Mouse (Mus musculus): ENCODE results near the gene Prep. TPM values are rescaled to one million over a fixed set of nuclear protein-coding genes. Genes with fewer than 3 reads are reported as not detected.

Gene Prep
- 41.7 and 43.9 TPM in 2 replicates for polyA plus RNA-seq (2016; fragmentation: Nextera tagmentation; extraction: Ambion mirVana)

DNA sequence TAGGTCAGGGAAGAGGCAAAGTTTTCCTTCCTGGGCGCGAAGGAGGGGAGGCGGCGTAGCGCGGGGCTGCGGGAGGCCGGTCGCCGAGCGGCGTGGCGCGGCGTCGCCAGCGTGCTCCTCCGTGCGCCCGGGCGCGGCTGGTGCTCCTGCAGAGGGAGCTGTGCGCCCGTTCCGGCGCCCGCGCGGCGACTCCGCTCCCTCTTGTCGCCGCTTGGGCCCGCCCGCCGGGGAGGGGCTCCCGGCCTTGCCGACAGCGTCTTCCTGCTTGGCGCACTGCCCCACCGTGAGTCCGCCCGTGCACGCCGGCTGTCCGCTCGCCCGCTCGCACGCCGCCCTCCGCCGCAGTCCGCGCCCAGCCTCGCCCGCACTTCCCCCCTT is at the start of gene Prep:
Prep (plus strand) TSS at position 273 of the 378 bp plus-strand sequence.
- peak within 1 kb of the TSS; percentile 92 for H3K27ac ChIP-seq (replicated peaks)
- H3K36me3 ChIP-seq (replicated peaks) = peaks cover 7% of the 10 kb centered on the region
- no peaks in the 10 kb centered on the region for H3K27me3 ChIP-seq (replicated peaks; ENCODE audit: low read depth, poor library complexity, severe bottlenecking)
- peaks cover 38% of the 10 kb centered on the region for H3K4me1 ChIP-seq
- peak within 1 kb of the TSS; percentile 73 for H3K4me3 ChIP-seq
- 0% methylated on average over 55 of the region's 57 CpGs for WGBS
- no peaks in the 10 kb centered on the region for H3K9me3 ChIP-seq
- DNase-seq (ENCODE audit: low spot score) = peak; percentile 93

DNA sequence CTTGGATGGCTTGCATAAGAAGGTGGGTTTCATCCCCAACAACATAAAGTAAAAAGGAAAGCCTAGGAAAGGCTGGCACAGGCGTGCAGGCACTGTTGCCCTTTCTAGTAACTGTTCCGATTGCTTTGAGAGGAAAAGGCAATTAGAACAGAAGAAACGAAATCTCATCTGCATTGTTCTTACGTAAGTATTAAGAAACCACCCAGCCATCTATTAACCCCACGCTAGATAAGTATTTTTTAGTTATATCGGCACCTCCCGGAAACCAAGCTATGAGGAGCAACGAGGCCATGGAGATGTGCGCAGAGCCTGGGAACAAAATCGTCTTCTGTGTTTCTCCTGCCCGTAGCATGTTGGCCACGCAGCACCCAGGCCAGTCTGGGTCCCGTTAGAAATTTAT is 49.7 kb upstream of the Prep start:
- DNase-seq (ENCODE audit: low spot score) = no peak
- no peak overlapping the region for H3K4me3 ChIP-seq
- H3K36me3 ChIP-seq (replicated peaks) = no peaks in the 10 kb centered on the region
- WGBS = 92% methylated on average over 13 of the region's 13 CpGs
- no peaks in the 10 kb centered on the region for H3K4me1 ChIP-seq
- H3K27ac ChIP-seq (replicated peaks) = no peak overlapping the region
- H3K9me3 ChIP-seq = no peaks in the 10 kb centered on the region
- no peaks in the 10 kb centered on the region for H3K27me3 ChIP-seq (replicated peaks; ENCODE audit: low read depth, poor library complexity, severe bottlenecking)

DNA sequence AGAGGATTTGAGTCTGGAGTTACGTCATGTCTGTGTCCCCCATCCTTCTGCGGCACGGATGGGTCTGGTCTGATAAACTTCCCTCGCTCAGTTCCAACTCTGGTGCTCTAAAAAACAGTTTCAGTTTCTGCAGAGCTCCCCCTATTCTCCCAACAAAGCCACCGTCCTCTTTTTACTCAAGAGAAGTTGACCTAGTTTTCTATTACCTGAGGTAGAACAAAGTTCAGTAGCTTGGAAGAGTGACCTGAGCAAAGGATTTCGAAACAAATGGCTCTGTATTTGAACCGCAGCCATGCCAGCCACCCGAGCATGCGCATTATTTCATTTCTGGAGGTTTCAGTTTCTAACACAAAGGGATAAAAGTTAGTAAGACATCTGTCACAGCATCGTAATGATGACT is 49.2 kb upstream of the Prep start:
- Histone ChIP-seq H3K4me3 (no peak overlapping the region), H3K36me3 (replicated peaks) (no peaks in the 10 kb centered on the region), H3K27ac (replicated peaks) (no peak overlapping the region), H3K27me3 (replicated peaks; ENCODE audit: low read depth, poor library complexity, severe bottlenecking) (no peaks in the 10 kb centered on the region), H3K4me1 (no peaks in the 10 kb centered on the region), H3K9me3 (no peaks in the 10 kb centered on the region)
- 91% methylated on average over 10 of the region's 10 CpGs for WGBS
- DNase-seq (ENCODE audit: low spot score) = no peak

DNA sequence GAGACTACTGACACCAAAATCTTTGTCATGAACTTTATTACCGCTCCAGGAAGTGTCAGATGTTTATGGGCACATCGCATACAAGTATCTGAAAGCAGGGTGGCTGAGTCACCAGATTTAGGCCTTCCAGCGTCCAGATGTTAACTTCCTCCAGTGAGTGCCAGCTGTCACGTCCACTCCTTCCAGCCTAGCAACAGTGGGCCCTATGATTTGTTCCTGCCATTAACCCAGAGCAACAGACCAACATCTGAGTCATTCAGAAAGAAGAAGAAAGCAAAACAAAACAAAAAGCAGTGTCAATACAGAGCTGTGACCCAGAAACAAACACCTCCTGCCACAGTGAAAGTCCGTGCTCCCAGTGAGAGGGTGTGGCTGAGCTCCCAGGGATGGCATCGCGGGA is 47.6 kb upstream of the Prep start:
- no peak for DNase-seq (ENCODE audit: low spot score)
- Histone ChIP-seq H3K9me3 (no peaks in the 10 kb centered on the region), H3K27ac (replicated peaks) (no peak overlapping the region), H3K4me3 (no peak overlapping the region), H3K4me1 (no peaks in the 10 kb centered on the region), H3K36me3 (replicated peaks) (no peaks in the 10 kb centered on the region), H3K27me3 (replicated peaks; ENCODE audit: low read depth, poor library complexity, severe bottlenecking) (no peaks in the 10 kb centered on the region)
- WGBS = 54% methylated on average over 7 of the region's 7 CpGs

DNA sequence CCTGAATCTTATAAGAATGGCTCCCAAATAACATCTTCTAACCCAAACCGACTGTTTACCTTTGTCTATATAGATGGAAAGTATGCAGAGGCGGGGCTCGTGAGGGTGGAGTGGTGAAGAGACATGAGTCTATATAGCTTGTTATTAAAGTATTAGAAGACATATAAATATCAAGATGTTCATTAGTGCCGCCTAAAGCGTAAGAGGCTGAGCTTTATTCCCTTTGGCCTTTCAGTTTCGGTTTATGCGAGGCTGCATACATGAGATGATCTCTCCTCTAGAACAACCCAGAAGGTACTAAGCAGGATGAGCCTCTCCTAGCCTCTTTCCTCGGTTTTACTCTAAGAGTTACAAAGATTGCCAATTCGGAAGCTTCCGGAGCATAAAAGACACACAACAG is 47.2 kb upstream of the Prep start:
- Histone ChIP-seq H3K4me3 (no peak overlapping the region), H3K27ac (replicated peaks) (no peak overlapping the region), H3K4me1 (no peaks in the 10 kb centered on the region), H3K9me3 (no peaks in the 10 kb centered on the region), H3K36me3 (replicated peaks) (no peaks in the 10 kb centered on the region), H3K27me3 (replicated peaks; ENCODE audit: low read depth, poor library complexity, severe bottlenecking) (no peaks in the 10 kb centered on the region)
- WGBS = 87% methylated on average over 10 of the region's 10 CpGs
- no peak for DNase-seq (ENCODE audit: low spot score)

DNA sequence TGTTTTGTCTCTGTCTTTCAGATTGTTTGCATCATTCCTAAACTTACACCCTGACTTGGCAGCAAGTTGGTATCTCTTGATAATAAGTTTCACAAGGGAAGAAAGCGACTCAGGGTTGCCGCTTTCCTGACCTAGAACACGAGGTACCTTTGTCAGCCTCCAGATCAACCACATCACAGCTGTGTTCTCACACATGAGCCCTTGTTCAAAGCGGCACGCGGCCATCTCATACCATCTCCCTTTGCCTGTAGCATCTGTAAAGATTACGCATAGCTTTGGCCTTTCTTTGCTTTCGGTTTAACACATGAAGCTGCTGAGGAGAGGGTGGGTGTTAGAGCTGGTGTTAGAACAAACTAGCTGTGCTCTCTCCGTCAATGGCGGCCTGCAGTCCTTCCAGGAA is 46.7 kb upstream of the Prep start:
- no peaks in the 10 kb centered on the region for H3K27me3 ChIP-seq (replicated peaks; ENCODE audit: low read depth, poor library complexity, severe bottlenecking)
- H3K27ac ChIP-seq (replicated peaks) = no peak overlapping the region
- H3K36me3 ChIP-seq (replicated peaks) = no peaks in the 10 kb centered on the region
- 91% methylated on average over 10 of the region's 10 CpGs for WGBS
- H3K9me3 ChIP-seq = no peaks in the 10 kb centered on the region
- no peak overlapping the region for H3K4me3 ChIP-seq
- peaks cover 3% of the 10 kb centered on the region for H3K4me1 ChIP-seq
- no peak for DNase-seq (ENCODE audit: low spot score)

DNA sequence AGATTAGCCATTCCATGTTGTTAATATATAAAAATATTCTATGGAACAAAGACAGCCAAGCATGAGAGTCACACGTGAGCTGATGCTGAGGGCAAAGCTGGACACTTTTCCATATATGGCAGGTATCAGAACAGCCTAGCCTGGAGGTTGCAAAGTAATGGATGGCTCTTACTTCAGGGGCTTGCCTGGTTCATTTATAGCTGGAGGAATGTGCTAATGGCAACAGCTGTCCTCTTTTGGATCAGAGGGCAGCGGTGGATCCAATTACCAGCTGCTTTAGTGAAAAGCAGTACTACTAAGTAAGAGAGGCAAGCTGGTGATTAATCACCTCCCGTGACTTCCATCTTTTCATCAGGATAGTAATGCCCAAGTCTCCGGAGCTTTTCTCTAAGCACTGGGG is 41.8 kb upstream of the Prep start:
- no peak for DNase-seq (ENCODE audit: low spot score)

DNA sequence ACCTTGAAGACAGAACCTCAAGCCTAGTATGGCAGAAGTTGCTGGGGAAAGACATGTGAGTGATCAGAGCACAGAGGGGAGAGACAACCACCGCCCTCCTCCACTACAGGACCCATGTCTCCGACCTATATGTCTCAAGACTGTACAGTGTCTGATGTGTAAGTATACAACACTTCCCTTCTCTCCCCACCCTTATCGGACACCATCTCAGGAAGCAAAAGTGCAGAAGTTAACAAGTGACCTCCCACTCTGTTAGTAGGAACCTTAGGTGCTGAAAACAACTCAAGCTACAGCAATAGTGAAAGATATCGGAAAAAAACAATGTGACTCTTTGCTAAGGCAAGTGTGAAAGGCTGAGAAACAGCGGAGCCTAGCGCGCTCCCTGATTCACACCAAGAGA is 40.1 kb upstream of the Prep start:
- Histone ChIP-seq H3K27ac (replicated peaks) (no peak overlapping the region), H3K4me1 (peaks cover 10% of the 10 kb centered on the region), H3K4me3 (no peak overlapping the region), H3K36me3 (replicated peaks) (no peaks in the 10 kb centered on the region), H3K9me3 (no peaks in the 10 kb centered on the region), H3K27me3 (replicated peaks; ENCODE audit: low read depth, poor library complexity, severe bottlenecking) (no peaks in the 10 kb centered on the region)
- DNase-seq (ENCODE audit: low spot score) = no peak
- WGBS = 92% methylated on average over 7 of the region's 7 CpGs

More for the DNA sequence above, 41.8 kb upstream of the Prep start:
- H3K4me1 ChIP-seq = peaks cover 10% of the 10 kb centered on the region
- 34% methylated on average over 4 of the region's 4 CpGs for WGBS
- no peak overlapping the region for H3K4me3 ChIP-seq
- no peaks in the 10 kb centered on the region for H3K36me3 ChIP-seq (replicated peaks)
- no peaks in the 10 kb centered on the region for H3K27me3 ChIP-seq (replicated peaks; ENCODE audit: low read depth, poor library complexity, severe bottlenecking)
- no peak overlapping the region for H3K27ac ChIP-seq (replicated peaks)
- no peaks in the 10 kb centered on the region for H3K9me3 ChIP-seq

DNA sequence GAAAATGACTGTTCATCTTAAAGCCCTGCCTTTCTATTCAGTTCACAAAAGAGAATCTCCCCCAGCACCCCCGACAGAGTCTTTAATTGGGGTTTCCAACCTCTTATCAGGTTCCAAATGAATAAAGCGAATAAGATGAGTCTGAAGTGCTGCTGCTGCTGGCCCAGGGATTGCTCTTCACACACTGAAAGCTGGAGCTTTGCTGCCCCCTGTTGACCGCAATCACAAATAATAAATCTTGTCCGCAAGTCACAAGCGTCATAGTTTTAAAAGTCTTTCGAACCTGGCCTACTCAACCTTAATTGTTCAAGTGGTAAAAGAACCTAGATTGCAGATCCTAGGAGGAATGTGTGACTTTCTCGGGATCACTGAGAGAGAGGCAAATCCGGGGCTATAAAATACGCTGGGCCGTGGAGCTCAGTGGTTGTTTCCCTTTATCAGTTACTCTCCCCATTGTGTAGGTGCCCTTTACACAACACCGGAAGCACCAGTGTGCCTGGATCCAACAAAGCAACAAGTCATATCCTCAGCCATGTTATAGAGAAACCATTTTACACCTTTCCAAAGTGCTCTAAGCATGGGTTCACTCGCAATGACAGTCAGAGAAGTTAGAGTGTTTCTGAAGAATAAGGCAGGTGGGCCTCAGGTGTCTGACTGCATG is 21.6 kb upstream of the Prep start:
- H3K27ac ChIP-seq (replicated peaks) = no peak overlapping the region
- no peak overlapping the region for H3K4me3 ChIP-seq
- 35% methylated on average over 12 of the region's 12 CpGs for WGBS
- H3K9me3 ChIP-seq = no peaks in the 10 kb centered on the region
- no peaks in the 10 kb centered on the region for H3K36me3 ChIP-seq (replicated peaks)
- peaks cover 10% of the 10 kb centered on the region for H3K4me1 ChIP-seq
- peak; percentile 80 for DNase-seq (ENCODE audit: low spot score)
- H3K27me3 ChIP-seq (replicated peaks; ENCODE audit: low read depth, poor library complexity, severe bottlenecking) = peaks cover 22% of the 10 kb centered on the region; the same call in 1 of the 2 replicates

DNA sequence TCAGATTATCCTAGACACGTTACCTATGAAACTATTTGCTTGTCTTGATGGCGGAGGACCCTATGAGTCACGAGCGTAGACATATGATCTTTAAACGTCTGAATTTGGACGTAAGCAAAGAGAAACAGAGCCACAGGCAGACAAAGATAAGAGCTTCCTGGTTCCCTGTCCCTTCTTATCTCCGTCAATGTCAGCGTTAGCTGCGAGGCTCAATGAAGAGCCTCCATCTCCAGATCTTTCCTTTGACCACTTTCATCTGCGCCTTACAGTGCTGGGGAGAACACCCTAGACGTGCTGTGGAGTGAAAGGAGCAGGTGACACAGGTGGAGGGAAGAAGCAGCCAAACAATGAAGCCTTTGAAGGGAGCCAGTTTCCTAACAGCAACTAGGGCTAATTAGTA is 18.8 kb upstream of the Prep start:
- Histone ChIP-seq H3K4me1 (peaks cover 10% of the 10 kb centered on the region), H3K36me3 (replicated peaks) (no peaks in the 10 kb centered on the region), H3K4me3 (no peak overlapping the region), H3K27ac (replicated peaks) (no peak overlapping the region; the same call in 1 of the 2 replicates), H3K9me3 (no peaks in the 10 kb centered on the region), H3K27me3 (replicated peaks; ENCODE audit: low read depth, poor library complexity, severe bottlenecking) (peaks cover 22% of the 10 kb centered on the region; the same call in 1 of the 2 replicates)
- 68% methylated on average over 11 of the region's 11 CpGs for WGBS
- no peak for DNase-seq (ENCODE audit: low spot score)

DNA sequence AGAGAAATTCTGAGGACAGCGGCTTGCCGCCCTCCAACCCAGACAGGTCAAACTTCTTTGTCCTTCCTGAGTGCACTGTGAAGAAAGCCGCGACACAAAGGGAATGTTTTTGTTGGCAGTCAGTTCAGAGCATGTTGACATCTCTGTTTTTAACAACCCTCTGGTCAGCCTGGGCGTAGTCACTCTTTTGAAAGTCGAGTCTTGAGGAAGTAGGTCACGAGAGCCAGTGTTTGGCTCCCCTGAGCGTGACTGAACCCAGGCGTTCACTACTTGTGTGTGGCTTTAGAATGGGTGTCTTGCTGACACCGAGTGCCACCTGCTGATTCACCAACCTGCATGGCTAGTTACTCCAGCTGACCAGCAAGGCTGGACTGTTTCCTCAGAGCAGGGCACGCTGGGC is 18.4 kb upstream of the Prep start:
- H3K4me1 ChIP-seq = peaks cover 10% of the 10 kb centered on the region
- no peak overlapping the region for H3K4me3 ChIP-seq
- DNase-seq (ENCODE audit: low spot score) = no peak
- no peaks in the 10 kb centered on the region for H3K9me3 ChIP-seq
- H3K27me3 ChIP-seq (replicated peaks; ENCODE audit: low read depth, poor library complexity, severe bottlenecking) = peaks cover 22% of the 10 kb centered on the region; the same call in 1 of the 2 replicates
- no peak overlapping the region for H3K27ac ChIP-seq (replicated peaks)
- WGBS = 42% methylated on average over 11 of the region's 11 CpGs
- H3K36me3 ChIP-seq (replicated peaks) = no peaks in the 10 kb centered on the region

DNA sequence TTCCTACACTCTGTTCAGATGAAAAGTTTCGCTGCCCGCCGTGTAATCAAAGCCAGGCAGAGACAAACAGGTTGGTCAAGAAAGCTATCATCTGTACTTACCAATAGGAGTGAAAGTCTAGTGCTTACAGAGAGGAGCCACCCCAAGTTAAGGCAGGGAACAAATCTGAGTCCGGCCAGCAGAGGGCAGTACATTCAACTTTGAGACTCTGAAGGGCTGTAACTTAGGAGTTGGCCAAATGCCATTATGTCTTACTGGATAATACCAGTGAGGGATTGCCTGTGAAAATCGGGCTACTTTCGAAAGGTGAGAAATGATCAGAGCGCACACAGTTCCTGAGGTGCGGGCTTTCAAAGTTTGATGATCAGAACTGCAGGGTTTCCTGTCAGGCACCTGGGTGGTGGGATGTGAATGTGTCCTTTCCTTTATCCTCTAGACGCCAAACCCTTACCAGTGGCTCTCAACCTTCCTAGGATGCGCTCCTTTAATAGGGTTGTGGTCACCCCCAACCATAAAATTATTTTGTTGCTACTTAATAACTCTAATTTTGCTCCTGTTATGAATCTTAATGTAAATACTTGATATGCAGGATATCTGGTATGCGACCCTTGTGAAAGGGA is 15.8 kb upstream of the Prep start:
- H3K4me1 ChIP-seq = peaks cover 10% of the 10 kb centered on the region
- no peak overlapping the region for H3K4me3 ChIP-seq
- H3K27ac ChIP-seq (replicated peaks) = no peak overlapping the region
- no peaks in the 10 kb centered on the region for H3K36me3 ChIP-seq (replicated peaks)
- peaks cover 15% of the 10 kb centered on the region; the same call in 1 of the 2 replicates for H3K27me3 ChIP-seq (replicated peaks; ENCODE audit: low read depth, poor library complexity, severe bottlenecking)
- no peaks in the 10 kb centered on the region for H3K9me3 ChIP-seq
- peak; percentile 77 for DNase-seq (ENCODE audit: low spot score)
- 60% methylated on average over 11 of the region's 11 CpGs for WGBS

DNA sequence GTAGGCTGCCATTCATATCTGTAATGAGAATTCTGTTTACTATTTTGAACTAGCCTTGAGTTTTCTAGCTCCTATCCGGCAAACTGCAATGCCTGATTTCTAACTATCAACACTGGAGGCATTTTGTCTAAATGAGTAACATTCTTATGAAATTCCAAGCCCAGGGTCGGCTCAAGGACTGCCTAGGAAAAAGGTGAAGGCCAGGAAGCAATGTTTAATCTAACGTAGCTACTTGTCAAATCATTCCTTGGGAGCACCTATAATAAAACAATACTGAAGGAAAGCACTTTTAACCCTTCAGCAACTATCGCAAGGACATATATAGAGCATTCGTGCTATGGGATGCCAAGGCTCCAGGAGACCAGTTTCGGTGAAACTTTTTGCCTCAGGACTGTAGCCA is 8.6 kb upstream of the Prep start:
- no peaks in the 10 kb centered on the region for H3K27me3 ChIP-seq (replicated peaks; ENCODE audit: low read depth, poor library complexity, severe bottlenecking)
- no peaks in the 10 kb centered on the region for H3K36me3 ChIP-seq (replicated peaks)
- no peak for DNase-seq (ENCODE audit: low spot score)
- H3K4me1 ChIP-seq = no peaks in the 10 kb centered on the region
- H3K9me3 ChIP-seq = no peaks in the 10 kb centered on the region
- no peak overlapping the region for H3K27ac ChIP-seq (replicated peaks)
- no peak overlapping the region for H3K4me3 ChIP-seq
- 90% methylated on average over 6 of the region's 6 CpGs for WGBS

Data from embryonic facial prominence, embryonic 10.5 days (tissue).